Mouse (Mus musculus) heart, embryonic 16.5 days (tissue): Measurements from ENCODE around the gene Rnf133. TPM values are rescaled to one million over a fixed set of nuclear protein-coding genes. Genes with fewer than 3 reads are reported as not detected.

ENCODE experiments used
- polyA plus RNA-seq: library from polyadenylated mRNA; unstranded; fragments of >200 nt; fragmentation: Nextera tagmentation; extraction: Ambion mirVana; gene quantifications from 2 replicates; pipeline ENCODE4 v1.2.1, GENCODE M21; 2015

Gene Rnf133
- polyA plus RNA-seq, 1 experiment from 2014 or later: not detected

Other genes starting within 250 kb of the Rnf133 start
- not detected in 2 replicates for gene Rnf148, start 4.8 kb upstream of the Rnf133 start, polyA plus RNA-seq
- gene Cadps2, start 189.1 kb upstream of the Rnf133 start, polyA plus RNA-seq: 1.1 and 1.3 TPM in 2 replicates